Mouse (Mus musculus): Measurements from ENCODE around the gene Cnbp. TPM values are rescaled to one million over a fixed set of nuclear protein-coding genes. Genes with fewer than 3 reads are reported as not detected.

Cnbp gene
- total RNA-seq (2015; ENCODE audit: low replicate concordance) (121 and 143 TPM in 2 replicates), total RNA-seq (2017; ENCODE audit: low replicate concordance) (172 and 205 TPM in 2 replicates)

DNA sequence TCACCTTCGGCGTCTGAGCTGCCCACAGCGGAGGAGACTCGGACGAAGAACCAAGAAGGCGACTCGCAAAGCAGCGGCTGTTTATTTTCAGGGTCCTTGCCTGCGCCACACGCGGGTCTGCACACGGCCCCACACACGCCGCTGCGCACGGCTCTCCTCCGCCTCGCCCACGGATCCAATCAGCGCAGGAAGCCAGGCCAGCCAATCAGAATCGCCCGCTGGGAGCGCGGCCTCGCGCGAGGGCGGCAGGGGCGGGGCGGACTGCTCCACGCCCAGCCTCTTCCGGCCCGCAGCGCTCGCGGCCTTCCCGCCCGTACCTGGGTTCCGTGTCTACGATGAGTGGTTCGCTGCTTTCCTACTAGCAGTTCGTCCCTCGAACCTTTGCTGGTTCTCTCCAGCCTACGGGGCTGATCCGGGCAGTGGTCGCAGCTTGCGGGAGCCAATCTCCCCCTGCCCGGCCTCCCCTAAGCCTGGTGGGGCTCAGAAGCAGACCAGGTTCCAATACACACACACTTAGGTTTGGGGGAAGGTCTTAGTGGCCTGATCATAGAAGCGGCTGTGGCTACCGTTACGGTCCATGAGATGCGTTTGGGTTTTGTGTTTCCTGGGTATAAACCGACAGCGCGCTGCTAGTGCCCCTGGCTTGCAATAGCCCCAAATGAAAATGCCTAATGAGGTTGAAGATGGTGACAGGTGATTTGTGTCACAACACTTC lies at the start of gene Cnbp:
Gene Cnbp, minus strand, starts transcription at position 207 of the 715 bp plus-strand sequence.
- ATAC-seq (replicated peaks; ENCODE audit: low FRiP score, poor library complexity, severe bottlenecking), result peak; percentile 94

DNA sequence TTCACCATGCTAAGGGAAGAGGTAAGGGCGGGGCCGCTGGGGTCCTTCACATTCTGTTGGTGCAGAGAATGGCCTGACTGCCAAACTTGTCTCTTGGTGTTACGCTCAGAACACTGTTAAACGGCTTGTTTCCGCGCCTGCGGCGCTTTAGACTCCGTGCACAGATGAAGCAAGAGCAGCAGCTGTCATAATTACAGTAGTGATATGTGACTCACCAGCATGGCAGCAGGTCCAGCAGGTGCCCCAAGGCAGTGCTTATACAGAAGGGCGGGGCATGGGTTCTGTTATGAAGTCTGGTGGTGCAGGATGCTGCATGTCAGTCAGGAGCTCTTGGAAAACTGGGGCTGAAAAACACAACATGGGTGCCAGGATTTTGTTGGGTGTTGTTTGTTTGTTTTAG lies 47.1 kb upstream of the Cnbp start:
- no peak for ATAC-seq (replicated peaks; ENCODE audit: low FRiP score, poor library complexity, severe bottlenecking)

DNA sequence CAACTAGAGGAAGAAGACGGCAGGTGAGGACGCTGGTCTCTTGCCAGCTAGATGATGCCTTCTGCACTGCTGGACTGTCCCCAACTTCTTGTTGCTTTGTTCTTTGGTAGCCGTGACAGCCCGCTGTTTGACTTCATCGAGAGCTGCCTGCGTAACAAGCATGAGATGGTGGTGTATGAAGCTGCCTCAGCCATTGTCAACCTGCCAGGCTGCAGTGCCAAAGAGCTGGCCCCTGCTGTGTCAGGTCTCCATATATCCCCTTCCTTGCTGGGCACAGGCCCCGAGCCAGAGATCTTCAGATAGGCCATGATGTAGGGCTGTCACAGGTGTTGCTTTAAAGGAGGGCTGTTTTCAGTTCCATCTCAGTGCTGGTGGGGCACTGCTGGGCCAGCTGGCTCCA lies 43.0 kb upstream of the Cnbp start:
- ATAC-seq (replicated peaks; ENCODE audit: low FRiP score, poor library complexity, severe bottlenecking), result no peak

DNA sequence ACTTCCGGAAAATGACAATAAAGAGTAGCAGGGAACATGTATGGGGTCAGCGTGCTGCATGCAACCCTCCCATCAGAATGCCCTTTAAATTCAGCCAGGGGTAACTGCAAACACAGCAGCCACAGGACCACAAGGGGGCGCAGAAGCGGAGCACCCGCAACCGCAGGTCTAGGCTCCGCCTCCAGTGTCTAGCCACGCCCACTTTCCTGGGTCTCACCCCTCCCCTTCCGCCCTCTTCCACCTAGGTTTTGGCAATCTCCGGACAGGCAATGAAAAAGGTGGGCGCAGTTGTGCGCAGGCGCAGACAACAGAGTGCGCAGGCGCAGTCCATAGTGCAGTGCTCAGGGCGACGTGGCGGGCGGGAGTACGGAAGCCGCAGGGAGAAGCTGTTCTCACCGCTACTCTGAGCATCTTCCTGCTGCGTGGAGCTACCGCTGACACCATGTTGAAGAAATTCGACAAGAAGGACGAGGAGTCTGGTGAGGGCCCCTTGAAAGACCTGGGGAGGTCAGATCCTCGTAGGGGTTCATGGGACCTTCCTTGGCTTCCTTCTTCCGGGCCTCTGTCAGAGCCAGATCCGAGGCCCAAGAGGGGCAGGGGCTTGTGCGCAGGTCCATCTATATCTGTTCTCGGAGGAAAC lies 36.8 kb upstream of the Cnbp start, which contains the start of gene Copg1:
Gene Copg1, plus strand, starts transcription at position 221 of the 640 bp plus-strand sequence.
- ATAC-seq (replicated peaks; ENCODE audit: low FRiP score, poor library complexity, severe bottlenecking), result peak; percentile 96

DNA sequence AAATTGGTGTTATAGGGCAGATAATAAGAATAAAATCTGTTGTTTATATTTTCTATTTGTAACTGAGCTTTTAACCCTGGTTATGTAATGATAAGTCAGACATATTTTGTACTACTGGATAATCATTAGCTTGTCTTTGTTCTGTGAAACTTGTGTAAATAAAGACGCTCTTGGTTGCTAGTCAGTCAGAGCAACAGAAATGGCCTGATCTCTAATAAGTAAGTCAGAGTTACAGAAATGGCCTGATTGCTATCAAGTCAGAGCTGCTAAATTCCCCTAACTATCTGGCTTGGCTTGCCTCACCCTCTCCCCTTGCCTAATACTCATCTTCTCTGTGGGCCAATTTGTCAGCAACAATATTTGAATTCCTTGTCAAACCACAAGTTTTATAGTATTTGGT lies 35.8 kb upstream of the Cnbp start:
- no peak for ATAC-seq (replicated peaks; ENCODE audit: low FRiP score, poor library complexity, severe bottlenecking)

DNA sequence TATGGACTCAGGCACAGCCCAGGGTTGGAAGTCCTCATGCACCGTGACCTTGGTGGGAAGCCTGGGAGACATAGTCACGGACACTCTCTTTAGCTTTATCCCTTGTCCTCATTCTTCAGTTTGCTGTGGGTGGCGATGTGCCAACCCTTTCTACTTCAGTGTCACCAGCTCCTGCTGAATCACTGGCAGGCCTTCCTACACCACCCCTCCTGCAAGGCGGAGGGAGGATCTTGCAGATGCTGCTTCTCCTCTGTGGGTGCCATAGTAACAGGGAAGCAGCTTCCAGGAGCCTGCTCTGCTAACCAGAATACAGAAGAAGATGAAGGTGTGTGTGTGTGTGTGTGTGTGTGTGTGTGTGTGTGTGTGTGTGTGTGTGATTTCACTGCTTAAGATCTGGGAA lies 31.9 kb upstream of the Cnbp start:
- no peak for ATAC-seq (replicated peaks; ENCODE audit: low FRiP score, poor library complexity, severe bottlenecking)

DNA sequence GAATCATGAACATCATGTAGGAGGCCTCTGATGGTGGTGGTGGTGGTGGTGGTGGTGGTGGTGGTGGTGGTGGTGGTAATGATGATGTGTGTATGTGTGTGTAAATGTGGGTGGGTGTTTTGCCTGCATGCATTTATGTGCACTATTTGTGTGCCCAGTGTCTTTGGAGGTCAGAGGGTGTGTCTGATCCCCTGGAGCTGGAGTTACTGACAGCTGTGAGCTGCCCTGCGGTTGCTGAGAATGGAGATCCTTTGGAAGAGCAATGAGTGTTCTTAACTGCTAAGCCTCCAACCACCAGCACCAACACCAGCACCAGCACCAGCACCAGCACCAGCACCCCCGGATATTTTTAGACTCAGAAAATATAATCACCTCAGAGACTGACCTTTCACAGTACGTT lies 31.3 kb upstream of the Cnbp start:
- no peak for ATAC-seq (replicated peaks; ENCODE audit: low FRiP score, poor library complexity, severe bottlenecking)

DNA sequence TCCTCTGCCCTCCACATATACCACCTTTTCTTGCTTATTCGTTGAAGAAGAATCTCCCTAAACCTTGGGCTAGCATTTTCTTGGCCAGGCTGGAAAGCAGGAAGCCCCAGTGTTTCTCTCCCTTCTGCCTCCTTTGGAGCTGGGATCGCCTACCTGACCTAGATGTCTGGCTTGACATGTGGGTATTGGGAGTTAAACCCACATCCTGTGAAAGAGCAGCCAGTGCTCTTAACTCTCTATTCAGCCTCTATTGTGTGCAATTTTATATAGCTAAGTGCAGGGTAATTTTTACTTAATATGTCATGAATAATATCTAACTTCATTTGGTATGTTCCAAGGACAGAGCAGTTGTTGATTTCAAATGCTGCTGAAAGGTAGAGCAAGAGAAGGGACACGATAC lies 28.7 kb upstream of the Cnbp start:
- ATAC-seq (replicated peaks; ENCODE audit: low FRiP score, poor library complexity, severe bottlenecking), result no peak

DNA sequence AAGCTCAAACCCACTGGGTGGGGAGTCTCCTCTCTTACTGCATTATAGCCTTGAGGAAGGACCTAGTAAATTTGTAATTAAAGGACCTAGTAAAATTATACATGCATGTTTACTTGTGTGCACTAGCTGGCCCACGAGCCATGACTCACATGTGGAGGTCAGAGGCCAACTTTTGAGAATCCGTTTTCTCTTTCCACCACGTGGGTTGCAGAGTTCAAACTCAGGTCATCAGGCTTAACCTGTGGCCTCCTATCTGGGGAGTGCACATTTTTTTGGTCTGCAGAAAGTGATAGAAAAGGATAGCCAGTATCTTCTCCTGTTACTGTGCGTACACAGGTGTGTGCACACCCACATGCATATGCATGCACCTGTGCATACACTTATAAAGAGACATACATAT lies 28.1 kb upstream of the Cnbp start:
- no peak for ATAC-seq (replicated peaks; ENCODE audit: low FRiP score, poor library complexity, severe bottlenecking)

DNA sequence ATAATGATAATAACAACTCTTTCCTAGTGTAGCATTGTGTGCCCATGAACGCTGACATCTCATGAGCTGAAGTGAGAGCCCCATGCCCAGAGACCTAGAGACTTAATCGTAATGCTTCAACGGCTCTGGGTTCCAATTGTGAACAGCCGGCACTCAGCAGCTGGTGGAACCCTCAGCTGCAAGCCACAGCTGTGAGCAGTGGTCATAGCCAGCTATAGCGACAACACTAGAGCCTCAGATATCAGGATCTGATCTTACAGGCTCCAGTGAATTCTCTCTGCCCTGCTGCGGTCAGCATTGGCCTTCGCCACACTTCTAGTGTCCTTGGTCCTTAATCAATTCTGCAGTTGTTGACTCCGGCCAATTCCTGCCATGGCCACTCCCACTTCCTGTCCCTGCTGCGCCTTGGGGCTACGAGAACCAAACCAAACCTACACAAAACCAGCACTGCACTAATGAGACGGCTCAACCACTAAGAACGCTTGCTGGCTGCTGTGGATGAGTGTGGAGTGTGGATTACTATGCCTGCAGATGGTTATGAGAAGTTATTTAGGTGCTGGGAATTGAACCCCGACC lies 25.2 kb upstream of the Cnbp start:
- ATAC-seq (replicated peaks; ENCODE audit: low FRiP score, poor library complexity, severe bottlenecking), result no peak

DNA sequence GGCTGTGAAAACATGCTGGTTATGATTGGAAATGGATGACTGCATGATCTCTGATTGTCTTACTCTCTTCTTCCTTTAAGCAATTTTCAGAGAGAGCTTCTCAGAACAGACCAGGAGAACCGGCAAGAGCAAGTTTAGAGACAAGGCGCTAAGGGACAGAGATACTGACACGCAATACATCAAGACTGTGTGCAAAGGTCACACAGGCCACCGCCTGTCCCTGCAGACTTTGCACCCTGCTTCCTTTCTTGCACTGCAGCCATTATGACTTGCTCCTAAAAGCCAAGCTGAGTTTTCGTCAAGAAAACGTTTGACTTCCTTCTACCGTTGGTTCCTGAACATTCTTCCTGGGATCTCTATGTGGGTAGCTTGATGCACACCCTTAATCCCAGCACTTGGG lies 24.7 kb upstream of the Cnbp start:
- no peak for ATAC-seq (replicated peaks; ENCODE audit: low FRiP score, poor library complexity, severe bottlenecking)

DNA sequence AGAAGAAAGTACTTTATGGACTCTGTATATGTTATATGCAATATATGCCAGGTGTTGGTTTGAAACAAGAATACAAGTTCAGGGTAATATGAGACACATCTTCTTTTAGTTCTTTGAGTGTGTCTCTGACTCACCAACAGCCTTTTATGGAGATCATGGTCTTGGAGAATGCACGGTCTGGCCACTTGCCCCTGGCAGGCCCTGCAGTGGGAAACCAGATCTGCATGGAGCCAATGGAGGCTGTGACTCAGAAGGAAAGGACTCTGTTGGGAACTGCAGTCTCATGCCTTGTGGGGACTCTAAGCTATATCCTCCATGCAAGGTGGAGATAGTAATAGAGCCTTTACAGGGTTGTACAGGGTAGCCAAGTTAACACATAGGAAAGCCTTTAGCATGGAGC lies 24.2 kb upstream of the Cnbp start:
- ATAC-seq (replicated peaks; ENCODE audit: low FRiP score, poor library complexity, severe bottlenecking), result no peak

DNA sequence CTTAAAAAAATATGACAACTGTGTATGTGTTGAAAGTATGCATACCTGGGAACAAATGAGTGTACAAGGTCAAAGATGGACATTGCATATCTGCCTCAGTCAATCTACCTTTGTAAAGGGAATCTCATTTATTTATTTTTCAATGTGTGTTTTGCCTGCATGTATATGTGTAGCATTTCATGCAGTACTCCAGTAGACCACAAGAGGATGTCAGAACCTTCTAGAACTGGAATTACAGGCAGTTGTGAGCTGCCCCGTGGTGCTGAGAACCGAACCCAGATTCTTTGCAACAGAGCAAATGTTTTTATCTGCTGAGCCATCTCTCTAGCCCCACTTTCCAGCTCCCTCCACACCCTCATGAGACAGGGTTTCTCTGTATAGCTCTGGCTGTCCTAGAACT lies 23.1 kb upstream of the Cnbp start:
- no peak for ATAC-seq (replicated peaks; ENCODE audit: low FRiP score, poor library complexity, severe bottlenecking)

DNA sequence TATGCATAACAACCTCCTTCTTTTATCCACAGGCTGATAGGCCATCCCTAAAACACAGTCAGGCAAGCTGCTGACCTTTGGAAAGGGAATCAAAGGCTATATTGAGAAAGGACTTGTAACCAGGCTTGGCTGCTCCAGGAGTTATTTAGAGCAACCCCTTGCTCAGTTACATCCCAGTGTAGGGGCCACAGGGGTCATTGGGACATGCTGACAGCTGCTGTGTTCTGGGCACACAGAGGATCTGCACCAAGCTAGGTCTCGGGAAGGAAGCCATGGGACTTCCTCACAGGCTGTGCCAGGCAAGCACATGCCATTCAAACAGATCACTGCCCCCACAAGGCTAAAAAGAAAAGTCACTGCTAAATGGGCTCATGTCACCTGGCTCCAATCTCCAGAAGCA lies 22.2 kb upstream of the Cnbp start:
- no peak for ATAC-seq (replicated peaks; ENCODE audit: low FRiP score, poor library complexity, severe bottlenecking)

DNA sequence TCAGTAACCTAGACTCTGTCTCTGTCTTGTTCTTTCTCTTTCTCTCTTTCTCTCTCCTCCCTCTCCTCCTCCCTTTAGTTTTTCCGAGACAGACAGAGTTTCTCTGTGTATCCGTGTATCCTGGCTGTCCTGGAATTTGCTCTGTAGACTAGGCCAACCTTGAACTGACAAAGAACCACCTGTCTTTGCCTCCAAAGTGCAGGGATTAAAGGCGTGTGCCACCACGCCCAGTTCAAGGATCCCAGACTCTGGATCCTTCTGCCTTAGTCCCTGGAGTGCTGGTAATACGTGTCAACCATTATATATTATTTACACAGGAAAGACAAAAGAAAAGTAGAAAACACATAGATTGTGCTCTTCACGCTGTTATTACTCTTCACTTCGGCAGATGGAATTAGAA lies 20.3 kb upstream of the Cnbp start:
- ATAC-seq (replicated peaks; ENCODE audit: low FRiP score, poor library complexity, severe bottlenecking), result no peak

DNA sequence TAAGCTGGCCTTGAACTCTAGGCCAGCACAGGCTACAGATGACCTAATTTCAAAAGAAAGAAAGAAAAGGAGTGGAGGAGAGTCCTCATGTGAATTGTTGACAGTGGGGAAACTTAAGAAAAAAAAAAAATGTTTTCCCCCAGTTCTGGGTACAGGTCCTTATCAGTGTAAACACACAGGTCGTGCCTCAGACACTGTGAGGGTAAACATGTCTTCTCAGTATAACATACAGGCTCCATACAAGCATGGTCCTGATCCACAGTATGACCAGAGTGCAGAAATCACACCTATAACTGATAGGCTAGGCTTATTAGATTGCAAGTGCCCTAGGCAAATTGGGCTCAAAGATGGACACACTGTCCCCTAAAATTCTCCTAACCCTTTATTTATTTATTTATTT lies 19.5 kb upstream of the Cnbp start:
- ATAC-seq (replicated peaks; ENCODE audit: low FRiP score, poor library complexity, severe bottlenecking), result no peak

DNA sequence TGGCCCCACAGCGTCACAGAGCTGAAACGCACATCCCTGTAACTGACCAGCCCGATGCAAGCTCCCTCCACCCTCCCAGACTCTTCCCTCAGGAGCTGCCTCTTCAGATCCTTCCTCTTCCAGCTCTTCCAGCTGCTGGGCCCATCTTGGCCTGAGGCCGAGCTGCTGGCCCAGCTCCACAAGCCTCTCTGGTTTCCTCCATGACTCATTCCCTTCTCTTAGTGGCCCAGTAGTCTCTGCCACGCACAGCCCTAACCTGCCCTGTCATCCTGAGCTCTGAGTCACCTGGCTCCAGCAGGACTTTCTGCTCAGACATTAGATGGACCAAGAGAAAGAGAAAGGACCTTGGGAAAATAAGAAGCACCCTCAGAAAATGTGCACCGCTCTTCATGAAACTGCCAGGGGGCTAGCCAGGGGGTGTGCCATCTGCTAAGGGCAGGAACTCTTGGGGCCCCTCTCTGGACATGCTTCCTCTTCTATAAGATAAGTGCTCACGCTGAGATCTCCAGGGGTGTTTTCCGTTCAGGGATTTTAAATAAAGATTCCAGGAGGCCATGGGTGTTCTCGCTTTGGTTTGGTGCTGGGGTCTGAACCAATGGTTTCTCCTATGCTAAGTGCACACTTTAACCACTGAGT lies 18.1 kb upstream of the Cnbp start:
- peak; percentile 64 for ATAC-seq (replicated peaks; ENCODE audit: low FRiP score, poor library complexity, severe bottlenecking)

DNA sequence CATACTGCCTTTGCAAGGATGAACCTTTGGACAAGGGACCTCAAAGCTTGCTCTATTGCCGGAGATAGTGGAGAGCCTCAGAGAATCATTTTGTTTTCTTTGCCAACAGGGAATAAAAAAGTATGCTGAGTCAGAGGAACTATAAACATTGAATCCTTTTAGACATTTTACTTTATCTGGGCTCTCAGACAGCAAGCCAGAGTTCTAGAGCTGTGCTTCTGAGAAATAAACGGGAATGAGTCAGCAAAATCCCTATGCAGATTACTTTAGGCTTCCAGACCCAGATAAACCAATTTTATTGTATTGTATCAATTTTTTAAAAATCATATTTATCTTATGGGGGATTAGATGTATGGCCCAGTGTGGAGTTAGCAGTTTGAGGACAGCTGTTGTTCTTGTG lies 16.4 kb upstream of the Cnbp start:
- no peak for ATAC-seq (replicated peaks; ENCODE audit: low FRiP score, poor library complexity, severe bottlenecking)

DNA sequence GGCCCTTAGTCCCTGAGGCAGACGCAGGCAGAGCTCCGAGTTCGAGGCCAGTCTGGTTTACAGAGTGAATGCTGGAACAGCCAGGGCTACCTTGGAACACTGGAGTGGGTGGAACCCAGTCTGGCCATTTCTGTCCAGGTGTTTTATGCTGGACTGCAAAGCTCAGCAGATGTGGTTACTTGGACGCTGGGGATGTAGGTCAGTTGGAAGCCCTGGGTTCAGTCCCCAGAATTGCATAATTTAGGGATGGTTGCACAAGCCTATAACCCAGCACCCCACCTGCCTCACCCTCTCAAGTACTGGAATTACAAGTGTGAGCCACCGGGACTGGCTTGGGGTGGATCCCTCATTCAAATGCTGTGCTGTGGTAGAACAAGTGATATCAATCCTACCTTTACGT lies 15.3 kb upstream of the Cnbp start:
- no peak for ATAC-seq (replicated peaks; ENCODE audit: low FRiP score, poor library complexity, severe bottlenecking)

DNA sequence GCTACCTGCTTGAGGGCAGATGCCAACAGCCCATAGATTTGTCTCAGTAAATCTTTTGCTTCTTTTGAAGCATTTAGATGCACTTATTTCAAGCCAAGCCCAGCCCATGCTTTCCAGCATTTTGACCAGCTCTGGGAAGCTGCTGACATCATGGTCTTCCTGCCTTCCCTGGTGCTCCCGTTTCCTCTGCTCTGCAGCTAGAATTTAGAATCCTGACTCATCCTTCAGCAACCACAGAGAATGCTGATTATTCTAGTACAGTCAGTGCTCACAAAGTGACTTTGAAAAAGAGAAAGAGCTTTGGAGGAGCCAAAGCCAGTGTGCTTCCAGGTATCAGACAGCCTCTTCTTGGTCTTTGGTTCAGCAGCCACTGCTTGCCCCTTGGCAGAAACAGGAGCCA lies 6.2 kb upstream of the Cnbp start:
- ATAC-seq (replicated peaks; ENCODE audit: low FRiP score, poor library complexity, severe bottlenecking), result no peak

DNA sequence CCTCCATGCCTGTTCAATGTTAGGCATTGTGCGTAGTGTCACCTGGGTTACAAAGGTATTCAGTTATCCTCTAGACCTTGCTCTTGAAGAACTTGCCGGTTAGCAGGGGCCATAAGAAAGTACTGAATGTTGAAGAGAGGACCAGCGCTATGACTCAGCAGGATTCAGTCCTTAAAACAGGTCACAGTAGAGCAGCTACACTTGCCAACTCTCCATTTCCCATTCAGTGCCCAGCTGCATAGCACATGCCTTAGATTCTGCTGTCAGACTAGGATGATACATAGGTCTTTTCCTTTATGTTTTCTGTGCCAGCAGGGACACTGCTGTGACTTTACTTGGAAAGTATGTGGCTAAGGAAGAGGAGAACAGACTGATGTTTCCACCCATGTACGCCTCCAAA lies 2.5 kb upstream of the Cnbp start:
- 0 out of 2 replicates have a peak, but pooled peaks have one; percentile 37 for ATAC-seq (replicated peaks; ENCODE audit: low FRiP score, poor library complexity, severe bottlenecking)
